16 mouse cellular contexts compared by ENCODE assay signal in the genomic region with DNA sequence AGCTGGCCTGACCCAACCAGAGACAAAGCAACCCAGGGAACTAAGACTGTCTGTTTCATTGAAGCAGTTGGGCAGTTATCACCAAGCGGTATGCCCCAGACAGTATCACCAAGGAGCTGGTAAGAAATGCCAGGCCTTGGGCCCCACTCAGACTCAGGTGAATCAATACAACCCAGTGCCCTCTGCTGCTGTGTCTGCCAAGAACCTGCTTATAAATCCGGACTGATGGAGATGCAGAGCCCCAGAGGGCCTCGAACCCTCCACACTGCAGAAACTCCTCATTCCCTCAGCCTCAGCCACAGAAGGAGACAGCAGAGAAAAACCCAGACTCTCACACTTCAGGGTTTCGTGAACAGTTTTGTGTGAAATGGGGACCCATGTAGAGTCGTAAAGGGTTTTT.
DNase-seq lines count a peak whose midpoint lies in the region; ATAC-seq lines count a peak whose summit lies in the region.
"Had no signal": no experiment of that assay in that cellular context is flagged by ENCODE, and none has a peak within 500 bp of the region (broad histone marks: within the 10 kb centered on the region; RNA-seq: fewer than 3 reads in every experiment).

No protein-coding gene starts in this region.

- H3K4me3 ChIP-seq in forebrain, embryonic 13.5 days, result no peak overlapping the region
- no peak overlapping the region for H3K4me3 ChIP-seq in forebrain, embryonic 10.5 days
- no peak overlapping the region for H3K4me3 ChIP-seq in kidney, embryonic 15.5 days (replicated peaks)
- H3K4me3 ChIP-seq in midbrain, embryonic 15.5 days, result no peak overlapping the region
- no peak overlapping the region for H3K4me3 ChIP-seq in midbrain, embryonic 16.5 days (ENCODE audit: low read depth, low read length)
- H3K4me3 ChIP-seq: embryonic facial prominence, embryonic 13.5 days had no signal

- H3K9me3 ChIP-seq in forebrain, embryonic 13.5 days (replicated peaks), result no peaks in the 10 kb centered on the region; the same call in 1 of the 2 replicates
- no peaks in the 10 kb centered on the region for H3K9me3 ChIP-seq in forebrain, embryonic 10.5 days
- no peaks in the 10 kb centered on the region for H3K9me3 ChIP-seq in kidney, embryonic 15.5 days (replicated peaks)
- no peaks in the 10 kb centered on the region for H3K9me3 ChIP-seq in midbrain, embryonic 15.5 days
- no peaks in the 10 kb centered on the region for H3K9me3 ChIP-seq in midbrain, embryonic 16.5 days (replicated peaks; ENCODE audit: control insufficient read depth, low read length, poor library complexity, severe bottlenecking)
- H3K9me3 ChIP-seq: embryonic facial prominence, embryonic 13.5 days had no signal

- no peak overlapping the region for H3K4me2 ChIP-seq in forebrain, embryonic 13.5 days
- no peak overlapping the region for H3K4me2 ChIP-seq in kidney, embryonic 15.5 days
- no peak overlapping the region for H3K4me2 ChIP-seq in midbrain, embryonic 15.5 days
- H3K4me2 ChIP-seq in midbrain, embryonic 16.5 days (ENCODE audit: low read length), result no peak overlapping the region
- H3K4me2 ChIP-seq: embryonic facial prominence, embryonic 13.5 days had no signal

- no peaks in the 10 kb centered on the region for H3K27me3 ChIP-seq in forebrain, embryonic 13.5 days
- no peaks in the 10 kb centered on the region for H3K27me3 ChIP-seq in forebrain, embryonic 10.5 days (ENCODE audit: poor library complexity, severe bottlenecking)
- no peaks in the 10 kb centered on the region for H3K27me3 ChIP-seq in kidney, embryonic 15.5 days
- H3K27me3 ChIP-seq in midbrain, embryonic 15.5 days (replicated peaks), result no peaks in the 10 kb centered on the region
- no peaks in the 10 kb centered on the region for H3K27me3 ChIP-seq in midbrain, embryonic 16.5 days (ENCODE audit: control insufficient read depth, insufficient read depth, low read depth, low read length)
- H3K27me3 ChIP-seq: embryonic facial prominence, embryonic 13.5 days; Patski had no signal

- no peak for DNase-seq in forebrain, embryonic 10.5 days (ENCODE audit: extremely low spot score, low spot score)
- DNase-seq in kidney, adult 18-20 months, result no peak
- DNase-seq in adrenal gland, postnatal 4 days (ENCODE audit: low spot score in 2 of 2), result no peak
- DNase-seq in adrenal gland, postnatal 25 days, result no peak
- DNase-seq: adrenal gland, adult 8-10 months; cerebellum, adult 11-12 months; gastrocnemius, postnatal 36 days had no signal

- ATAC-seq in forebrain, embryonic 13.5 days, result peak; percentile 48
- peak; percentile 26; the same call in 1 of the 2 replicates for ATAC-seq in kidney, embryonic 15.5 days (replicated peaks; ENCODE audit: low FRiP score)
- peak; percentile 42; the same call in 1 of the 2 replicates for ATAC-seq in midbrain, embryonic 15.5 days (replicated peaks)
- ATAC-seq in midbrain, embryonic 16.5 days, result no peak
- ATAC-seq: CD4-positive, CD25-positive, alpha-beta regulatory T cell, adult 4 months; lung, postnatal 0 days had no signal

- H3K4me1 ChIP-seq in forebrain, embryonic 13.5 days, result no peaks in the 10 kb centered on the region
- H3K4me1 ChIP-seq in forebrain, embryonic 10.5 days, result peaks cover under 1% of the 10 kb centered on the region; the same call in 1 of the 2 replicates
- no peaks in the 10 kb centered on the region for H3K4me1 ChIP-seq in kidney, embryonic 15.5 days
- H3K4me1 ChIP-seq in midbrain, embryonic 15.5 days, result no peaks in the 10 kb centered on the region
- H3K4me1 ChIP-seq in midbrain, embryonic 16.5 days (ENCODE audit: control insufficient read depth, insufficient read depth, low read length), result no peaks in the 10 kb centered on the region
- H3K4me1 ChIP-seq: embryonic facial prominence, embryonic 13.5 days had no signal

- WGBS in forebrain, embryonic 13.5 days, result 88% methylated on average over 5 of the region's 5 CpGs
- 88% methylated on average over 5 of the region's 5 CpGs for WGBS in forebrain, embryonic 10.5 days
- WGBS in kidney, embryonic 15.5 days, result 84% methylated on average over 5 of the region's 5 CpGs
- 87% methylated on average over 5 of the region's 5 CpGs for WGBS in midbrain, embryonic 15.5 days
- 88% methylated on average over 5 of the region's 5 CpGs for WGBS in midbrain, embryonic 16.5 days

- no peak overlapping the region for H3K9ac ChIP-seq in forebrain, embryonic 13.5 days
- no peak overlapping the region for H3K9ac ChIP-seq in kidney, embryonic 15.5 days
- no peak overlapping the region for H3K9ac ChIP-seq in midbrain, embryonic 15.5 days
- H3K9ac ChIP-seq in midbrain, embryonic 16.5 days (ENCODE audit: low read depth, low read length), result no peak overlapping the region
- H3K9ac ChIP-seq: embryonic facial prominence, embryonic 13.5 days; liver, embryonic 14.5 days had no signal

- H3K36me3 ChIP-seq in forebrain, embryonic 13.5 days (ENCODE audit: poor library complexity, severe bottlenecking), result no peaks in the 10 kb centered on the region
- H3K36me3 ChIP-seq in forebrain, embryonic 10.5 days (replicated peaks), result no peaks in the 10 kb centered on the region
- peaks cover 6% of the 10 kb centered on the region; the same call in 1 of the 2 replicates for H3K36me3 ChIP-seq in kidney, embryonic 15.5 days
- H3K36me3 ChIP-seq in midbrain, embryonic 15.5 days (replicated peaks), result no peaks in the 10 kb centered on the region
- H3K36me3 ChIP-seq in midbrain, embryonic 16.5 days (ENCODE audit: control insufficient read depth, insufficient read depth, low read length), result no peaks in the 10 kb centered on the region
- H3K36me3 ChIP-seq: embryonic facial prominence, embryonic 13.5 days had no signal

- H3K27ac ChIP-seq in forebrain, embryonic 13.5 days, result no peak overlapping the region
- H3K27ac ChIP-seq in forebrain, embryonic 10.5 days, result no peak overlapping the region
- H3K27ac ChIP-seq in kidney, embryonic 15.5 days, result no peak overlapping the region
- H3K27ac ChIP-seq in midbrain, embryonic 15.5 days, result no peak overlapping the region
- no peak overlapping the region for H3K27ac ChIP-seq in midbrain, embryonic 16.5 days (ENCODE audit: low read length)
- H3K27ac ChIP-seq: embryonic facial prominence, embryonic 13.5 days; liver, embryonic 14.5 days had no signal
